Mouse (Mus musculus) C2C12 (cell line): Measurements from ENCODE around the gene Gm20518.
A peak's percentile ranks its signal among the peaks of the same experiment; 100 is the strongest.

Source experiments
- CTCF ChIP-seq: IDR thresholded peaks from one replicate; pipeline ENCODE4 v1.5.1; 2011; ENCODE audit not compliant: control insufficient read depth, insufficient read depth, insufficient read length
- MYOD1 ChIP-seq: IDR thresholded peaks from one replicate; pipeline ENCODE4 v1.6.1; 2011; ENCODE audit warnings: low read depth; ENCODE audit not compliant: control insufficient read depth, insufficient read length
- USF1 ChIP-seq: IDR thresholded peaks from one replicate; pipeline ENCODE4 v1.6.1; 2011; ENCODE audit warnings: low read depth, mild to moderate bottlenecking, control low read depth, moderate library complexity

DNA sequence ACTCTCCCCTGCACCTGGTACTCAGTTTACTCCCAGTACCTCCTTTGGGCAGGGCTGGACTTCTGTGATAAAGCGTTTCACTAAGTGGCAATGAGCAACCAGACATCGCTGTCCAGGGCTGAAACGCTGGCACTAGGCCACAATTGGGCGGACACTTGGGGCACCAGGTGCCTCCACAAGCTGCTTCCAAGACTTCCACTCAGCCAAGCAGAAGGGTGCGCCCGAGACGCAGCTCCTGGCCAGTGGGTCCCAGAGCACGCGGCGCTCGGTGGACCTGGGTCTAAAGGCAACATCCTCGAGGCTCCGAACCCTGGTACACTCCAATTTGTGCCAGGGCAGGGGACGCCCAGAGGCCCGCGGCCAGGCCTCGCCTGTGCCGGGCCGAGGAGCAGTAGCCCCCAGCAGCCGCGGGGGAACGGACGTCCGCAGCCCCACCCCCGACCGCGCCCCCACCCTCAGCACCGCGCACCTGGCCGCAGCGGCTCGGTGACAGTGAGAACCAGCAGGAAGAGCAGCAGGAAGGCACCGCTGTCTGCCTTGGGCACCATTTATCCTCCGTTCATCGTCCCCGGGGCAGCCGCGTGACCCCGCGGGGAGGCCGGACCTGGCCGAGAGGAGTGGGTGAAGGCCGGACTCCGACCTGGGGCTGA, 429 bp downstream of the Gm20518 start:
- TF ChIP-seq CTCF, result no peak
- no peak for TF ChIP-seq USF1
- TF ChIP-seq MYOD1, result peak; percentile 14
